Comparison of ENCODE assay signal across 31 mouse cellular contexts in the genomic region with DNA sequence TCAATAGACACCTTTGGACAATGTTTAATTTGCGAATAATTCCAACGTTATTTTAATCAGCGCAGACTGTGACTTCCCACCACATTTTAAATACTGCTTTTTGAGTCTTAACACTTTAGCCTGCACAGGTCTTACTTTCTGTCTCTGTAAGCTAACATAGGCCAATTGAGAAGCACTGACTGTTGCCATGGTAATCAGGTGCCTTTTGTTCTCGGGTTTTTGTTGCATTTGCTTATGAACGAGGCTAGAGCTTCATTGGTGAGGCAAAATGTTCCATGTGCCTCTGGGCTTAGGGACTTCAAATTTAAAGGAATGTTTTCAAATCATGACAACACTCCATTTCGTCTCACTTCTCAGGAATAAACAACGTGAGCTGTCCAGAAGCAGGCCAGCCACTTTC.
DNase-seq lines count a peak whose midpoint lies in the region; ATAC-seq and TF ChIP-seq lines count a peak whose summit lies in the region.
"Had no signal": no experiment of that assay in that cellular context is flagged by ENCODE, and none has a peak within 500 bp of the region (broad histone marks: within the 10 kb centered on the region; RNA-seq: fewer than 3 reads in every experiment).

No protein-coding gene starts in this region.

- H3K27me3 ChIP-seq in forebrain, embryonic 14.5 days (replicated peaks; ENCODE audit: control insufficient read depth, insufficient read depth, low read length) = no peaks in the 10 kb centered on the region
- no peaks in the 10 kb centered on the region for H3K27me3 ChIP-seq in forebrain, embryonic 11.5 days (ENCODE audit: control insufficient read depth, insufficient read depth, low read length)
- H3K27me3 ChIP-seq in midbrain, postnatal 0 days (ENCODE audit: insufficient read depth, low read length) = no peaks in the 10 kb centered on the region
- H3K27me3 ChIP-seq in stomach, postnatal 0 days (ENCODE audit: control insufficient read depth, insufficient read depth, low read length) = no peaks in the 10 kb centered on the region
- H3K27me3 ChIP-seq: CH12.LX; forebrain, embryonic 12.5 days; heart, embryonic 13.5 days; neural tube, embryonic 12.5 days had no signal

- H3K9ac ChIP-seq in forebrain, embryonic 14.5 days (ENCODE audit: low read length) = no peak overlapping the region
- no peak overlapping the region for H3K9ac ChIP-seq in forebrain, embryonic 11.5 days (ENCODE audit: low read length)
- H3K9ac ChIP-seq in midbrain, postnatal 0 days (replicated peaks; ENCODE audit: low read length, poor library complexity, severe bottlenecking) = no peak overlapping the region
- no peak overlapping the region for H3K9ac ChIP-seq in stomach, postnatal 0 days (ENCODE audit: low read length)
- H3K9ac ChIP-seq: forebrain, embryonic 12.5 days; heart, embryonic 13.5 days; liver, embryonic 14.5 days; midbrain, embryonic 12.5 days; neural tube, embryonic 12.5 days had no signal

- H3K9me3 ChIP-seq in forebrain, embryonic 14.5 days (replicated peaks; ENCODE audit: control insufficient read depth, low read length) = no peaks in the 10 kb centered on the region
- H3K9me3 ChIP-seq in forebrain, embryonic 11.5 days (ENCODE audit: control insufficient read depth, low read length) = no peaks in the 10 kb centered on the region
- H3K9me3 ChIP-seq in midbrain, postnatal 0 days (ENCODE audit: low read length) = no peaks in the 10 kb centered on the region
- no peaks in the 10 kb centered on the region for H3K9me3 ChIP-seq in stomach, postnatal 0 days (ENCODE audit: control insufficient read depth, low read length)
- H3K9me3 ChIP-seq: forebrain, embryonic 12.5 days; heart, embryonic 13.5 days; midbrain, embryonic 12.5 days; neural tube, embryonic 12.5 days had no signal

- no peaks in the 10 kb centered on the region for H3K4me1 ChIP-seq in forebrain, embryonic 14.5 days (ENCODE audit: control insufficient read depth, insufficient read depth, low read length)
- H3K4me1 ChIP-seq in forebrain, embryonic 11.5 days (replicated peaks; ENCODE audit: control insufficient read depth, insufficient read depth, low read length) = no peaks in the 10 kb centered on the region
- 0 out of 2 replicates have a peak, but pooled peaks cover 4% of the 10 kb centered on the region for H3K4me1 ChIP-seq in midbrain, postnatal 0 days (ENCODE audit: insufficient read depth, low read length)
- H3K4me1 ChIP-seq in stomach, postnatal 0 days (replicated peaks; ENCODE audit: control insufficient read depth, insufficient read depth) = no peaks in the 10 kb centered on the region
- H3K4me1 ChIP-seq: heart, embryonic 13.5 days; neural tube, embryonic 12.5 days had no signal

- H3K36me3 ChIP-seq in forebrain, embryonic 14.5 days (ENCODE audit: control insufficient read depth, insufficient read depth, low read length) = no peaks in the 10 kb centered on the region
- H3K36me3 ChIP-seq in forebrain, embryonic 11.5 days (ENCODE audit: control insufficient read depth, insufficient read depth, low read length) = no peaks in the 10 kb centered on the region
- H3K36me3 ChIP-seq in midbrain, postnatal 0 days (ENCODE audit: insufficient read depth, low read length) = no peaks in the 10 kb centered on the region
- no peaks in the 10 kb centered on the region for H3K36me3 ChIP-seq in stomach, postnatal 0 days (ENCODE audit: control insufficient read depth, insufficient read depth, low read length)
- H3K36me3 ChIP-seq: forebrain, embryonic 12.5 days; G1E; heart, embryonic 13.5 days; midbrain, embryonic 12.5 days; neural tube, embryonic 12.5 days had no signal

- WGBS in forebrain, embryonic 14.5 days = 53% methylated on average over 7 of the region's 7 CpGs
- 60% methylated on average over 7 of the region's 7 CpGs for WGBS in forebrain, embryonic 11.5 days
- WGBS in midbrain, postnatal 0 days = 48% methylated on average over 7 of the region's 7 CpGs
- WGBS in stomach, postnatal 0 days = 67% methylated on average over 7 of the region's 7 CpGs

- ATAC-seq in forebrain, embryonic 14.5 days = no peak
- no peak for ATAC-seq in forebrain, embryonic 11.5 days (replicated peaks; ENCODE audit: low FRiP score)
- no peak for ATAC-seq in midbrain, postnatal 0 days (ENCODE audit: low FRiP score)
- no peak for ATAC-seq in stomach, postnatal 0 days (ENCODE audit: low FRiP score, low TSS enrichment)
- ATAC-seq: intestine, embryonic 16.5 days had no signal

- TF ChIP-seq CTCF in left cerebral cortex, adult 2 months (IDR thresholded peaks at IDR 0.05) = no peak
- TF ChIP-seq CTCF in midbrain, postnatal 0 days (IDR thresholded peaks at IDR 0.05) = no peak
- no peak for TF ChIP-seq CTCF in stomach, postnatal 0 days (IDR thresholded peaks at IDR 0.05; ENCODE audit: low read depth)

- no peak overlapping the region for H3K4me2 ChIP-seq in forebrain, embryonic 14.5 days (ENCODE audit: low read length)
- H3K4me2 ChIP-seq in forebrain, embryonic 11.5 days (ENCODE audit: low read depth, low read length, severe bottlenecking) = no peak overlapping the region
- H3K4me2 ChIP-seq in midbrain, postnatal 0 days (ENCODE audit: low read depth, low read length, poor library complexity, severe bottlenecking) = no peak overlapping the region
- H3K4me2 ChIP-seq in stomach, postnatal 0 days (replicated peaks; ENCODE audit: low read depth) = no peak overlapping the region
- H3K4me2 ChIP-seq: forebrain, embryonic 12.5 days; heart, embryonic 13.5 days; midbrain, embryonic 12.5 days; neural tube, embryonic 12.5 days had no signal

- no peak overlapping the region for H3K27ac ChIP-seq in forebrain, embryonic 14.5 days (ENCODE audit: low read depth, low read length)
- no peak overlapping the region for H3K27ac ChIP-seq in forebrain, embryonic 11.5 days (ENCODE audit: low read depth, low read length)
- H3K27ac ChIP-seq in left cerebral cortex, adult 2 months = peak overlapping the region; percentile 40; the same call in 1 of the 2 replicates
- H3K27ac ChIP-seq in midbrain, postnatal 0 days (ENCODE audit: low read depth, low read length) = peak overlapping the region; percentile 12; the same call in 1 of the 2 replicates
- no peak overlapping the region for H3K27ac ChIP-seq in stomach, postnatal 0 days (replicated peaks)
- H3K27ac ChIP-seq: forebrain, embryonic 12.5 days; heart, embryonic 13.5 days; kidney, postnatal 0 days; liver, embryonic 14.5 days; midbrain, embryonic 12.5 days; neural tube, embryonic 12.5 days had no signal

- peak; percentile 51 for DNase-seq in forebrain, embryonic 14.5 days (ENCODE audit: low spot score)
- no peak for DNase-seq in forebrain, embryonic 11.5 days (ENCODE audit: low spot score)
- no peak for DNase-seq in left cerebral cortex, adult 2 months (ENCODE audit: extremely low spot score in 1 of 2, low spot score in 2 of 2)
- no peak for DNase-seq in left cerebral cortex, postnatal 4 days
- DNase-seq in ZHBTc4 (ENCODE audit: low read depth, low spot score) = peak; percentile 44
- DNase-seq in midbrain, postnatal 0 days (ENCODE audit: low spot score) = peak; percentile 60
- no peak for DNase-seq in thymus, postnatal 10 days (ENCODE audit: low spot score in 2 of 2)
- DNase-seq in stomach, postnatal 0 days (ENCODE audit: low spot score) = no peak
- DNase-seq: adrenal gland, postnatal 14 days; cerebellum, adult 18-20 months; cerebellum, postnatal 10 days; gastrocnemius, postnatal 10 days; heart, postnatal 10 days; kidney, adult 8-10 months; layer of hippocampus, postnatal 36 days; liver; lung, adult 2 months; lung, postnatal 14 days; right cerebral cortex, postnatal 4 days; thymus, postnatal 25 days had no signal

- TF ChIP-seq EP300 in stomach, postnatal 0 days (optimal IDR thresholded peaks at IDR 0.05) = no peak

- intact Hi-C loops in left cerebral cortex, adult 2 months (cut with DNase I) = loop anchor here (5.0 kb wide), 1 partner anchor 346 kb away; no protein-coding TSS in a partner anchor
- intact Hi-C loops in left cerebral cortex, postnatal 4 days (cut with DNase I) = no loop called here

- no peak overlapping the region for H3K4me3 ChIP-seq in forebrain, embryonic 14.5 days (ENCODE audit: low read depth, low read length)
- H3K4me3 ChIP-seq in forebrain, embryonic 11.5 days (ENCODE audit: low read depth, low read length) = no peak overlapping the region
- H3K4me3 ChIP-seq in left cerebral cortex, adult 2 months = no peak overlapping the region
- no peak overlapping the region for H3K4me3 ChIP-seq in midbrain, postnatal 0 days (ENCODE audit: low read depth, low read length)
- no peak overlapping the region for H3K4me3 ChIP-seq in stomach, postnatal 0 days (ENCODE audit: low read depth, low read length)
- H3K4me3 ChIP-seq: erythroblast, embryonic 14.5 days; forebrain, embryonic 12.5 days; heart, embryonic 13.5 days; midbrain, embryonic 12.5 days; myocyte; neural tube, embryonic 12.5 days had no signal

Comparison
In these comparisons a context has a peak if more than half of its experiments do, and no peak if none do; other contexts are left out.
1. DNase-seq: peak in forebrain, embryonic 14.5 days (single experiment), ZHBTc4 (single experiment) and midbrain, postnatal 0 days (single experiment); none in forebrain, embryonic 11.5 days (single experiment), left cerebral cortex, adult 2 months (0 of 2), left cerebral cortex, postnatal 4 days (single experiment), thymus, postnatal 10 days (0 of 2) and stomach, postnatal 0 days (single experiment).
2. H3K27ac ChIP-seq: peak in left cerebral cortex, adult 2 months (single experiment) and midbrain, postnatal 0 days (single experiment); none in forebrain, embryonic 14.5 days (single experiment), forebrain, embryonic 11.5 days (single experiment) and stomach, postnatal 0 days (single experiment).